Mouse (Mus musculus) urinary bladder, postnatal 25 days (tissue): ENCODE results near the gene Tfrc.
A peak's percentile ranks its signal among the peaks of the same experiment; 100 is the strongest.
"Not testable (repeated sequence)": the region's sequence is repeated elsewhere in the genome, so short reads cannot be mapped to it uniquely, and the experiment has no call there.

Source experiments
- DNase-seq: peaks from one replicate; pipeline ENCODE4 v3.0.0; 2022; ENCODE audit warnings: low spot score

Gene Tfrc

DNA sequence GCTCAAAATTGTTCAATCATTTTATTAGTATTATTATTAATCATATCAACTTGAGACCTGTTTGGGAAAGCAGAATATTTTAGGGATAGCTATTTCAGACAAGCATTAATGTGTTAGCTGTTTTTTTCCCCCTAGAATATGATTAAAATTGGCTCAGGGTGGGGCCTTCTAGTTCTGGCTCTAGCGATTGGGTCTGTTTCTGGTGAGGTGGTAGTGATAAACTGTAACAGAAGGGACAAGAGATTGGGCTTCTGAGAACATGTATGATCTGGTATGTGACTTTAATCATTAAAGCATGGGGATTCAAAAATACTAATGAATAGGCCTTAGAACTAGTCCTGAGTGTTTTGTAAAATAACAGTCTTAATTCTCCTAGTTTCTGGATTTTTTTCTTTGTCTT, 3.3 kb downstream of the Tfrc start:
- no peak for DNase-seq

DNA sequence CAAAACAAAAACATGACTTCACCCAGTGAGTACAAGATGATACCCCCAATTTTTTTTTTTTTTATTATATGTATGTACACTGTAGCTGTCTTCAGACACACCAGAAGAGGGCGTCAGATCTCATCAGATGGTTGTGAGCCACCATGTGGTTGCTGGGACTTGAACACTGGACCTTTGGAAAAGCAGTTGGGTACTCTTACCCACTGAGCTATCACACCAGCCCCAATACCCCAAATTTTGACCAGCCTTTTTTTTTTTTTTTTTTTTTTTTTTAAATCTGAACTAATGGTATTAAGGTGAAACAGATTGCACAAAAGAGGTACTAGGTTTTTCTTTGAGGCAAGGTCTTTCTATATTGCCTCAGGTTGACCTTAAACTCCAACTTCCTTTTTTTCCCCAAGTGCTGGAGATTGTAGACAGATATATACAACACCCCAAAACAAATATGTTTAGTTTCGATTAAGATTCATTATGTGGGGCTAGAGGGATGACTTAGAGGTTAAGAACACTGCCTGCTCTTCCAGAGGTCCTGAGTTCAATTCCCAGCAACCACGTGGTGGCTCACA, 4.6 kb downstream of the Tfrc start:
- no peak for DNase-seq

DNA sequence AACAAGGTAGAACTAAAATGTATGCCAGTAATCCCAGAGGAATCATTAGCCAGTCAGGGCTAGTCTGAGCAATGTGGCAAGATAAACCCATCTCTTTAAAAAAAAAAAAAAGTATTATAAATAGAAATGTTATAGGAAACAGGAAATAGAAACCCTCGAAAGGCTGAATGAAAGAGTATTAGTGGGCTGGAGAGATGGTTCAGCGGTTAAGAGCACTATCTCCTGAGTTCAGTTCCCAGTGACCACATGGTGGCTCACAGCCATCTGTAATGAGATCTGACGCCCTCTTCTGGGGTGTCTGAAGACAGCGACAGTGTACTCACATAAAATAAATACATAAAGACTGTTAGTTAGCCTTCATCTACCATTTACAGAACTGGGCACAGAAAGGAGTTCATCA, 5.3 kb downstream of the Tfrc start:
- DNase-seq, result no peak

DNA sequence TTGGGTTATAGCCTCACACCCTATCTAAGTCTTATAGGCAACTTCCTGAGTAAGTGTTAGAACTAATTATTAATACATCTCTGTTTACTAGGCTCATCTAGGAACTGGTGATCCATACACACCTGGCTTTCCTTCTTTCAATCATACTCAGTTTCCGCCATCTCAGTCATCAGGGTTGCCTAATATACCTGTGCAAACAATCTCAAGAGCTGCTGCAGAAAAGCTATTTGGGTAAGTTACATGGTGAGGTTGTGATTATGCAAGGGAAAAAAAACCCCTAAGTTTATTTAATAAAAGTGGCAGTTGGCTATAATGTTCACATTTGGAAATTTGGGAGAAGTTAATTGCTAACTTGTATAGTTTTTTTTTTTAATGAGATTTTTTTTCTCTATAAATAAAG, 10.2 kb downstream of the Tfrc start:
- DNase-seq, result no peak

DNA sequence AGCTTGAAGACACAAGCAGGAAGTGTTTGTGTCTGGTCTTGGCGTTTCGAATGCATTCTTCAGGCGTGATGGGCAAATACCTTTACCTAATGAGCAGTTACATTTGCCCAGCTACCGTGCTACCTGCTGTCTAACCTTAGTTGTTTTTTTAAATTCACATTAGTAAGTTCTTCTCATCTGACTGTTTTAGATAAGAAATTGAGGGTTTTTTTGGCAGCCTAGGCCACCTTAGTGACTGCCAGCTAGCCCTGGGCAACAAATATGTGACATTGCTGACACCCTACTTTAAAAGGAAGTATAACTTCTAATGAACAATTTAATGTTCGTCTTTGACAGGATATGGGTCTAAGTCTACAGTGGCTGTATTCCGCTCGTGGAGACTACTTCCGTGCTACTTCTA, 19.4 kb downstream of the Tfrc start:
- no peak for DNase-seq

DNA sequence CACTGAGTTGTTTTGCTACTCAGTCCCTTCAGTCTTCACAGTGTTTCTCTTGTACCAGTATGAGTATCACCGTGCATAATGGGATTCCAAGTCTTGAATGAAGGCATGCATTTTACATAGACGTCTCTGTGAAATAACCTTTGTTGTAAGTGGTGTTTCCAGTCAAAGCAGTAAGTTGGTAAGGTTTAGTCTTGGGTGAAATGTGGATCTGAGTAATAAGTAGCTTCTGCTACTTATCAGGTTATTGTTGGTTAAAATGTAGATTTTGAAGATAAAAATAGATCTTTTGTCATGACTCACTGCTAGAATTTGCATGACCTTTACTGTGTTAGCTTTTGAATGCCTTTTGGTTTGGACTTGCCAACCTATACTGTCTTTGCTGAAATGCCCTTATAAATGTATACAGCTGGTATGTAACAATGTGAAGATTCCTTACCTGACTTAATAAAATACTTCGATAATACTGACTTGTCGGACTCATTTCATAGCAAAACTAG, 23.7 kb downstream of the Tfrc start:
- no peak for DNase-seq

DNA sequence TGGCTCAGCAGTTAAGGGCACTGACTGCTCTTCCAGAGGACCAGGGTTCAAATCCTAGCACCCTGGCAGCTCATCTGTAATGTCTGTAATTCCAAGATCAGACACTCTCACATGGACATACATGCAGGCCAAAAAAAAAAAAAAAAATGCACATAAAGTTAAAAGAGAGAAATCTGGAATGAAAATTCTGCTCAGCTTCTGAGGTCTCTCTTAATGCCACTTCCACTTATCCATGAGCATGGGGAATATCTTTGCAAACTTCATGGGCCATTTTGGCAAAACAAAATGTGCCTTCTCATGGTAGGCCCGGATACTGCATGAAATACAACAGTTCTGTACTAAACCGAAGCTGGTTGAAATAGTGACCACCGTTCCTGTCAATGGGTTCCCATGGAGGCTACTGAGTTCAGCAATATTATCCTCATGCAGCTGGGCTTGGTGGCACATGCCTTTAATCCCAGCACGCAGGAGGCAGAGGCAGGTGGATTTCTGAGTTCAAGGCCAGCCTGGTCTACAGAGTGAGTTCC, 24.8 kb downstream of the Tfrc start:
- no peak for DNase-seq

DNA sequence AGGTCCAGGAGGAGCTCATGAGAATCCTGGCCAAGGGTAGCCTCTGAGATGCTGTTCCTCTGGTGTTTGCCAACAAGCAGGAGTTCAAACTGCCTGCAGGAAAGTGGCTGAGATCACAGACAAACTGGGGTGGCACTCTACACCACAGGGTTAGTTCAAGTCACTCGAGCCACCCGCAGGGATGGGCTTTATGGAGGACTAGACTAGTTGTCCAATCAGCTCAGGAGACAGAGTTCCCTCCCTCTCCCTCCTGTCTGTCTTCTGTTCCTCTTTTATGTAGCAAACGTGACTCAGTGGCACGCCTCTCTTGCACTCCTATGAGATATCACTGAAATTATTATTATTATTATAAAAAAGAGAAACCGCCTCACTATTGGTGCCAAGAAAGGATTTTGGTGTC, 25.5 kb downstream of the Tfrc start:
- DNase-seq, result no peak

DNA sequence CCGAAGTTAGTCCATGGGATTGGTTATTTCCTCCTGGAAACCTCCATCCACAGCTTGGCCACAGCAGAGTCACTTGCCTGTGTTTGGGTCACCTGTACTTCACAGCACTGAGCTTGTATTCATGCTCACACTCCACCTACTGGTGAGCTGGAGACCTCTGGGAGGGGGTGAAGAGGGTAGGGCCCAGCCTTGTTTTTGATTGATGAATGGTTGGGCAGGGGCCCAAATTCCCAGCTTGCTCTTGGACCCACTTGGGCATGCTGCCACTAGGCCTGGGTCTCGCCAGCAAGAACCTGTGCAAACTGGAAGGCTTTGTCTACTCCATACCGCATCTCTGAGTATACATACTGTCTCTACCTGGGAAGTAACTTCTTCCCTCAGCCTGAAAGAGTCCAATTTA, 26.6 kb downstream of the Tfrc start:
- DNase-seq, result no peak

DNA sequence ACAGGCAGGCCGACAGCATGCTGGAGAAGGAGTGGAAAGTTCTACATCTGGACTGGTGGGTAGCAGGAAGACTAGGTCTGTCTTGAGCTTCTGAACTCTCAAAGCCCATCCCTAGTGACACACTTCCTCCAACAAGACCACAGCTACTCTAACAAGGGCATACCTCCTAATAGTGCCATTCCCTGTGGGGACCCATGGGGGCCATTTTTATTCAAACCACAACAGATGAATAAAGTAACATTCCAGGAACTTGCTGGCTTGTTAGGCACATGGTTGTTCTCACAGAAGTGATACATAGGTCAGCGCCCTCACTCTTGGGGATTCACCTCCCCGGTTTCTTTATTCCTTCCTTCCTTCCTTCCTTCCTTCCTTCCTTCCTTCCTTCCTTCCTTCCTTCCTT, 27.6 kb downstream of the Tfrc start:
- DNase-seq, result no peak

DNA sequence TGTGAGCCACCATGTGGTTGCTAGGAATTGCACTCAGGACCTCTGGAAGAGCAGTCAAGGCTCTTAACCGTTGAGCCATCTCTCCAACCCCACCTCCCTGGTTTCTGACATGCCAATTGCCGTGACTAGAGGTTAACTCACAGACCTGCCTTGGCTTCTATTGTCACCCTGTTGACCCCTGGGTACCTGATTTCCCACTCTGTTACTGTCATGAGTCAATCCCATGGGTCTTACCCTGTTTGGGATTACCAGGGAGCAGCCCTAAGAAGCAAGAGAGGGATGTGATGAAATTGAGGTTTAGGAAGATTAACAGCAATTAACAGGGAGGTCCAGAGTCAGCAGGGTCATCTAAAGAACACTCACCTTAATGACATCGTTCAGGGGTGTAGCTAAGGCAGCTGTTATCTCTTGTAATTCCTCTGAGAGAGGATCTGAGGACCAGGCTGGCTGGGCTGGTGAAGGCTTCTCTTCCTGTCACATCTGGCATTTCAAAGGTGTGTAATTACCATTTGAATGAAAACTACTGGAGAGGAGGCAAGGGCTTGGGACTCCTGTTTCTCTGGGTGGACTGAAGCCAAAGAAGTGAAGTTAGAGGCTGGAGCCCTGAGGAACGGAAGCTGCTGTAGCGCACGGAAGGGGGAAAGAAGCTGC, 28.3 kb downstream of the Tfrc start:
- DNase-seq, result no peak

DNA sequence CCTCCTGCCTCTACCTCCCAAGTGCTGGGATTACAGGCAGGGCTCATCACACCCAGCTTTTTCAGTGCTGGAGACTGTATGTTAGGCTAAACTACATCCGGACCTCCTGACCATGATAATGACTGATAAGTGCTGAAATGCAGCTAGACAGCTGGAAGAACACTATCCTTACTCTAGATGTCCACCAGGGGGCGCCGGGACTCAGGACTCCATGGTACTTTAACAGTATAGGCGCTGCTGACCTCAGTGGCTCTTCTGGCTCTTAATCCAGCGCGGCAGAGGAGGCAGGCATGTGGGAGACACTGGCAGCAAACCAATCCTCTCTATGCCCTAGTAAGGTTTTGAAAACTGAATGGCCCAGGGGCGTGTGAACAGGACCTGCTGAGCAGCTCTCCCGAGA, 29.8 kb downstream of the Tfrc start:
- peak; percentile 86 for DNase-seq

DNA sequence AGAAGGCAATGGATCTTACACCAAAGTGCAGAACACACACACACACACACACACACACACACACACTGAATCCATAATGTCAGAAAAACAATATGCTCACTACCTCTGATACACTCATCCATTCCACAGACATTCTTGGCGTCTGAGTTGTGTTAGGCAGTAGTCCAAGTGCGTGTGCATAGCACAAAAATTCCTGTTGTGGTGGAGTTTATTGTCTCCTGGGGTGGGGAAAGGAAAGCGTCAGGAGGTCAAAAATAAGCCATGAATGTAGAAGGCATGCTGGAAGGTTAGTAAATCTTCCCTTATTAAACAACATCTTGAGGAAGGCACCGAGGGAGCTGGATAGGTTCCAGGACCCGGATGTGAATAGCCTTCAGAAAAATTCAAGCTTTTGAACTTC, 31.4 kb downstream of the Tfrc start:
- DNase-seq, result no peak

DNA sequence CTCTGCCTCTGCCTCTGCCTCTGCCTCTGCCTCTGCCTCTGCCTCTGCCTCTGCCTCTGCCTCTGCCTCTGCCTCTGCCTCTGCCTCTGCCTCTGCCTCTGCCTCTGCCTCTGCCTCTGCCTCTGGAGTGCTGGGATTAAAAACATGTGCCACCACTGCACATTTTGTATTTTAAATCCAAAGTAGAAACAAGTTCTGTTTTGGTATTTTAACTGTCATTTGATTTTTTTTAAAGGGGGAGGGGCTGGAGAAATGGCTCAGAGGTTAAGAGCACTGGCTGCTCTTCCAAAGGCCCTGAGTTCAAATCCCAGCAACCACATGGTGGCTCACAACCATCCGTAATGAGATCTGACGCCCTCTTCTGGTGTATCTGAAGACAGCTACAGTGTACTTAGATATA, 32.0 kb downstream of the Tfrc start:
- DNase-seq, result not testable (repeated sequence)

DNA sequence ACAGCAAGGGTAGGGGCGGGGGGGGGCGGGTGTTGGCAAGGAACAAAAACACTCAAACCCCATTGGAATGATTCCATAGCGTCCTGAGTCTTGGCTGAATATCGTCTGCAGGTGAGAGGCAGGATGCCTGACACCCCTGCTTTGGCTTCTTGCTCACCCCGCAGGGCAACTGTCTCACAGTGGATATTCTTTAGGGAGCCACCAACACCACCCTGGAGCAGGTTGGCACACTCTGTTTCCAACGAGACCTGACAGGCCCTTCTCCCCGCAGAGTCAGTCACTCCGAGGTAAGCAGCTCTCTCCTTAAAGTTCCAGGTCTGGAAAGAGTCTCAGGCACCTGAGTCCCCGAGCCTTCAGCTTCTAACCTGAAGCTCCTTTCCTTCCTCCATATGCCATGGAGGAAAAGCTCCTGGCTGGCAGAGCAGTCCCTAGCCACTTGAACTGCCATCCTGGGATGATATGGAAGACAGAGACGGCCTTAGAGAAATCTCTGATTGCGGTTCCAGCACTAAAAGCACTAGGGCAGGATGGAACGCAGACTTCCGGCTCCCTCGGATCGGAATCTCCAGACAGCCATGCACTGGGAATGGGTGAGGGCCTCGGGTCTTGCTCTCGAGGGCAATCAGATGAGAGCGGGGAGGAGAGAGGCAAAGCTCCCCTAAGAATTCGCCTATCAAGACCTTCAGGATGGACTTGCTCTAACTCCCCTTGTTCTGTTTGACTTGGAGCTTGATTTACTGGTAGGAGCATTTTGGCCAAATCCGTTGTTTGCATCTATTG, 32.9 kb downstream of the Tfrc start:
- no peak for DNase-seq

DNA sequence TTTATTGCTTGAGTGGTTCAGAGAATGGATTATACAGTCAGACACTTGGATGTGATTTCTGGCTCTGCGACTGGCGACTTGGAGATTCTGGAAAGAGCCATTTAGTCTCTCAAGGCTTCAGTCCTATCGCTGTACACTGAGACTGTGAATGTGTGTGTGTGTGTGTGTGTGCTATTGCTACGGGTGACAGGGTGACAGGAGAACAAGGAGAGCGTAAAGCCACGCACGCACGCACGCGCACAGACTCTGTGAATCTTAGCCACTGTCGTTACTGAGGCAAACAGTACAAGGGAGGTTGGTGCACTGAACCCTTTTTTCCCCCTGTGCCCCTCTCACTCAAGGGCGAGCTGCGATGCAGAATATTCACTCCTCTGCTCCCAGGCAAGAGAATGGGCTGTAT, 33.6 kb downstream of the Tfrc start:
- DNase-seq, result no peak

DNA sequence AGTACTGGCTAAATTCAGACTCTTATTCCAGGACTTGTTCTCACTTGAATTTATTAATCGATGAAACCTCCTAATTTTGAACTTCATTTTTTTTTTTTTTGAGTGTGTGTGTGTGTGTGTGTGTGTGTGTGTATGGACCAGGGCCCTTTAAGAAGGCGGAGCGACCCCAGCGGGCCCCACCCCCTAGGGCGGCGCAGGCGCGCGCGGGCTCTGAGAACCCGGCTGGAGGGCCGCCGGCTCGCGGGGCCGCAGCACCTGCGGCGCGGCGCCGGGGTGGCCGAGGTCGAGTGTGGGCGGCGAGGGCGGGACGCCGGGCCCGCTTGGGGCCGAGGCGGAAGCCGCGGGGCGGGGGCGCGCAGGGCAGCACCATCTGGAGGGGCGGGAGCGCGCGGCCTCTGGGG, 34.9 kb downstream of the Tfrc start, which contains the start of gene Tnk2:
Tnk2 (plus strand) TSS at position 214 of the 401 bp plus-strand sequence.
- DNase-seq, result peak; percentile 86

DNA sequence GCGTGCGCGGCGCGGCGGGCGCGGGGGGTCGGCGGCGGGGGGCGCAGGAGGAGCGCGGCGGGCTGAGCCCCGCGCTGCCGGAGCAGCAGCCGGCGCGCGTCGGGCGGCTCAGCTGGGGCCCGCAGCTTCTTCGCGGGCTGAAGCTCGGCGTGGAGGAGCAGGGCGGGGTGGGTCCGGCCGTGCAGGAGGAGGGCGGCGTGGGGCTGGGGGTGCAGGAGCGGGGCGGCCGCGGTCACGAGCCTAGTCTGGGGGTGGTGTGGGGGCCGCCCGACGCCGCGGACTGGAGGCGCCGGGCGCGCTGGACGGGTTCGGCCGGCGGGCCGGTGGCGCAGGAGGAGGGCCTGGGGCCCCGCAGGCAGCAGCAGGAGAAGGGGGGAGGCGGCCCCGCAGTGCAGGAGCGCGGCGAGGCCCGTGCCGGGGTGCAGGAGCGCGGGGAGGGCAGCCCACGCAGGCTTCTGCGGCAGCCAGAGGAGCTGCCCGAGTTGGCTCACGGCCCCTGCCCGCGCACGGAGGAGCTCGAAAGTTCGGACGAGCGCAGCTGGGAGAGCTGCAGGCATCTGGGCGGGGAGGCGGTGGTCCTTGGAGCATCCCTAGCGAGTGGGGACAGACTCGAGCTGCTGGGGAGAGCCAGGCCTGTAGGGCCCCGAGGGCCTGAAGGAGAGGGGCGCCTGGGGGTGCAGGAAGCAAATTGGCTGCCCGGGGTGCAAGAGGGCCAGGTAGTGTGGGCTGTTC, 35.5 kb downstream of the Tfrc start:
- DNase-seq, result peak; percentile 45

DNA sequence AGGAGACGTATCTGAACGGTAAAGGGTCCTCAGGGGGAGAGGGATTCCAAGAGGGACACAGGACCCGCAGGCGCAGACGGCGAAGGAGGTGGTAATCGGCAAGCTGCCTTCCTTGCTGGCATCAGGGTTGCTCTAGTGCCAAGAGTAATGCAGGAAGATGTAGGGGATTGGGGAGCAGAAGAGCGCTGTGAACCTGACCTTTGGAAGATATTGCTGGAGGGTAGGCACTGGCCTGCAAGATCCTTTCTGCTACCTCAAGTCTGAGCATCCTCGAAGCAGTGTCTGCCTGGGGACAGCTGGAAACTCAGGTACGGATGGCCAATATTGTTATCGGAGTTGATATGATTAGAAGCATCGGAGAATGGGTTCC, 36.1 kb downstream of the Tfrc start:
- no peak for DNase-seq

DNA sequence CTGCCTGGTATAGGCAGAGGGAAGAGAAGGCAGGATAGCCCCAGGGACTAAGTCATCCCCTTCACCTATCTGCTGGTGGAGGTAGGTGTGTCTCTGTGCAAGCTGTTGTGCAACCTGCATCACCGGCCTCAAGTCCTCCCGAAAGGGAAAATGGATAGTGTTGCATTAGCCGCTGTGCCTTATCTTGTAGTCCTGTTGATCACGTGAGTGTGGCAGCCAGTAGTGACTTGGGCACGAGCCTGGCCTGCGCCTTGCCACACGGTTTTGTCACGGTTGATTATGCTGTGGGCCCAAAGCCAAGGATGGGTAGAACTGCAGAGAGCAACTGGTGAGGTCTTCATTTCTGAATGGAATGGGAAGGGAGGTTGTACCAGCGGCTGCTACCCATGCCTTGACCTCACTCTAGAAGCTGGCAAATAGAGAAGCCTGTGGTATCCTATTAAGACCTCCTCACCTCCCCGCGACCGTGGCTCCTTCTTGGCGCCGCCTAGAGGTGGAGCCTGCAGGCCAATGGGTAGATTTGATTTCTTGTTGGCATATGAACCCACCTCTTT, 36.7 kb downstream of the Tfrc start:
- no peak for DNase-seq

DNA sequence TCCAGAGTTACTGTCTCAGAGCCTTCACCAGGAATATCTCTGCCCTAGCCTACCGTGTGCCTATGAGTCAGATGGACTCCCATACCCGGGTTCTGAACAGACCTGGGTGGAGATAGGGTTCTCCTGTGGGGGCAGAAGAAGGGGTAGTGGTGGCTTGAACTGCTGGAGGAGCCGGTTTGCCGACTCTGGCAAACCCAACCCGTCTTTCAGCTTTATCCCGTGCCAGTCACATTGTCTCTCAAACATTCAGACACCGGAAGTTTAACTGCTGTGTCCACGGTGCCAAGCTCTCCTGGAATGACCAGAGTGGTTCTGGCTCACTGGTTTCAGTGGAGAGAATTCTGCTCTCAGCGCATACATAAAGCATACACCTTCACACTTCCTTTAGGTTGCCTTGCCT, 37.3 kb downstream of the Tfrc start:
- no peak for DNase-seq

DNA sequence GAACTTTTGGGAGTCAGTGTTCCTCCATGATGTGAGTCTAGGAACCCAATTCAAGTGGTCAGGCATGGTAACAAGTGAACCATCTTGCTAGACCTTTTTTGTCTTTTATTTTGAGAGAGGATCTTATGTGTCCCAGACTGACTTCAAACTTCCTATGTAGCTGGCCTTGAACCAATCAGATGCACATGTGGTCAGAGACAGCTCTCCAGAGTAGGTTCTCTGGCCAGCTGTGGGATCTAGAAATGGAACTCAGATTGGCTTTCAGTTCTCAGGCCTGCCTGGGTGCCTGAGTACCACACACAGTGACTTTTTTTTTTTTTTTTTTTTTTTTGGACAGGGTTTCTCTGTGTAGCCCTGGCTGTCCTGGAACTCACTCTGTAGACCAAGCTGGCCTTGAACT, 39.0 kb downstream of the Tfrc start:
- no peak for DNase-seq
